Mouse (Mus musculus) brain, embryonic 14.5 days (tissue): Measurements from ENCODE around the gene Sp3.
"Not testable (repeated sequence)": the region's sequence is repeated elsewhere in the genome, so short reads cannot be mapped to it uniquely, and the experiment has no call there.

Experiments used
- CTCF ChIP-seq: fragments of 200-500 bp; IDR thresholded peaks from 2 replicates; pipeline ENCODE4 v1.5.1; 2012; ENCODE audit warnings: inconsistent platforms, mild to moderate bottlenecking, moderate library complexity, borderline replicate concordance; ENCODE audit not compliant: insufficient read depth, insufficient read length; ENCODE audit errors: extremely low read depth
- POLR2A ChIP-seq: fragments of 200-500 bp; IDR thresholded peaks from 2 replicates; pipeline ENCODE4 v1.6.1; 2012; ENCODE audit warnings: mild to moderate bottlenecking, inconsistent platforms, borderline replicate concordance; ENCODE audit not compliant: poor library complexity, insufficient read depth, insufficient read length, severe bottlenecking; ENCODE audit errors: extremely low read depth

DNA sequence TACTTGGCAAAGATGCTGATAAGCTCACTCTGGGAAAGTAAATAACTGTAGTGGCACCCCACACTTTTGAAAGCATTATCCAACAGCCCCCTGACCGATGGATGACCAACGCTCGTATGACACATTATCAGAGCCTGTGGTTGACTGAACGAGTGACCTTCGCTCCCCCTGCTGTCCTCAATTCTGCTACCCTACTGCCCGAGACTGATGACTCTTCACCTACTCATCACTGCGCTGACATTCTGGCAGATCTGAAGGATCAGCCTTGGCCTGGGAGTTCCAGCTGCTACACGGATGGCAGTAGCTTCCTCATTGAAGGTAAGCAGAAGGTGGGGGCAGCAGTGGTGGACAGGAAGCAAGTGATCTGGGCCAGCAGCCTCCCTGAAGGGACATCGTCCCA is 33.8 kb upstream of the Sp3 start:
- not testable (repeated sequence) for TF ChIP-seq CTCF, POLR2A
